Mouse (Mus musculus): Measurements from ENCODE around the gene Col23a1.

Gene Col23a1

GRCm38 (mm10) chr11:51482251-51482650 lies 192.5 kb downstream of the Col23a1 start:
- no peak for DNase-seq (ENCODE audit: low spot score in 2 of 2)

GRCm38 (mm10) chr11:51485051-51485521 lies 195.4 kb downstream of the Col23a1 start:
- DNase-seq (ENCODE audit: low spot score in 2 of 2), result no peak

- no peak for DNase-seq (ENCODE audit: low spot score in 2 of 2)
Measured at GRCm38 (mm10) chr11:51485775-51486464, 196.2 kb downstream of the Col23a1 start.

GRCm38 (mm10) chr11:51488813-51489212 lies 199.1 kb downstream of the Col23a1 start:
- DNase-seq (ENCODE audit: low spot score in 2 of 2), result no peak

GRCm38 (mm10) chr11:51493421-51493820 lies 203.7 kb downstream of the Col23a1 start:
- DNase-seq (ENCODE audit: low spot score in 2 of 2), result no peak

GRCm38 (mm10) chr11:51494178-51494577 lies 204.5 kb downstream of the Col23a1 start:
- no peak for DNase-seq (ENCODE audit: low spot score in 2 of 2)

GRCm38 (mm10) chr11:51499776-51500175 lies 210.1 kb downstream of the Col23a1 start:
- DNase-seq (ENCODE audit: low spot score in 2 of 2), result no peak

- peak; percentile 63 to 74 for DNase-seq (ENCODE audit: low spot score in 2 of 2)
Measured at GRCm38 (mm10) chr11:51502431-51502851, 212.7 kb downstream of the Col23a1 start.

- no peak for DNase-seq (ENCODE audit: low spot score in 2 of 2)
Measured at GRCm38 (mm10) chr11:51504946-51505345, 215.2 kb downstream of the Col23a1 start.

GRCm38 (mm10) chr11:51508053-51508452 lies 218.3 kb downstream of the Col23a1 start:
- DNase-seq (ENCODE audit: low spot score in 2 of 2), result no peak

GRCm38 (mm10) chr11:51509211-51509610 lies 219.5 kb downstream of the Col23a1 start:
- DNase-seq (ENCODE audit: low spot score in 2 of 2), result no peak

GRCm38 (mm10) chr11:51513019-51513418 lies 223.3 kb downstream of the Col23a1 start:
- no peak for DNase-seq (ENCODE audit: low spot score in 2 of 2)

- no peak for DNase-seq (ENCODE audit: low spot score in 2 of 2)
Measured at GRCm38 (mm10) chr11:51515346-51515745, 225.6 kb downstream of the Col23a1 start.

GRCm38 (mm10) chr11:51518100-51518499 lies 228.4 kb downstream of the Col23a1 start:
- DNase-seq (ENCODE audit: low spot score in 2 of 2), result no peak

- DNase-seq (ENCODE audit: low spot score in 2 of 2), result no peak
Measured at GRCm38 (mm10) chr11:51518585-51518984, 228.9 kb downstream of the Col23a1 start.

GRCm38 (mm10) chr11:51521440-51521839 lies 231.7 kb downstream of the Col23a1 start:
- DNase-seq (ENCODE audit: low spot score in 2 of 2), result no peak

GRCm38 (mm10) chr11:51523215-51523614 lies 233.5 kb downstream of the Col23a1 start:
- DNase-seq (ENCODE audit: low spot score in 2 of 2), result no peak

- DNase-seq (ENCODE audit: low spot score in 2 of 2), result no peak
Measured at GRCm38 (mm10) chr11:51523625-51524024, 233.9 kb downstream of the Col23a1 start.

GRCm38 (mm10) chr11:51526631-51527161 lies 237.0 kb downstream of the Col23a1 start:
- no peak for DNase-seq (ENCODE audit: low spot score in 2 of 2)

- no peak for DNase-seq (ENCODE audit: low spot score in 2 of 2)
Measured at GRCm38 (mm10) chr11:51533128-51533533, 243.4 kb downstream of the Col23a1 start.

- peak; percentile 14 to 33 for DNase-seq (ENCODE audit: low spot score in 2 of 2)
Measured at GRCm38 (mm10) chr11:51534314-51534713, 244.6 kb downstream of the Col23a1 start.

- DNase-seq (ENCODE audit: low spot score in 2 of 2), result no peak
Measured at GRCm38 (mm10) chr11:51538388-51538787, 248.7 kb downstream of the Col23a1 start.

Data from right cerebral cortex, postnatal 36 days (tissue).